Mouse (Mus musculus) layer of hippocampus, adult 11-12 months (tissue): ENCODE measurements at regions not wholly inside any gene's neighbourhood (a gene's known extent, or its start where the extent isn't known, plus 50 kb on each side); places are given as distances from the start of the nearest gene placed in this dataset.
"Not testable (repeated sequence)": the region's sequence is repeated elsewhere in the genome, so short reads cannot be mapped to it uniquely, and the experiment has no call there.

Experiments
- DNase-seq: peaks from one replicate; pipeline ENCODE4 v3.0.0; 2022; ENCODE audit warnings: low spot score

- DNase-seq: no peak
Observed at GRCm38 (mm10) chr1:42542846-42543549, 152.6 kb upstream of the Pou3f3 start.

GRCm38 (mm10) chr1:42546879-42547278, 148.7 kb upstream of the Pou3f3 start:
- DNase-seq: no peak

GRCm38 (mm10) chr1:42557301-42557700, 138.3 kb upstream of the Pou3f3 start:
- no peak for DNase-seq

DNA sequence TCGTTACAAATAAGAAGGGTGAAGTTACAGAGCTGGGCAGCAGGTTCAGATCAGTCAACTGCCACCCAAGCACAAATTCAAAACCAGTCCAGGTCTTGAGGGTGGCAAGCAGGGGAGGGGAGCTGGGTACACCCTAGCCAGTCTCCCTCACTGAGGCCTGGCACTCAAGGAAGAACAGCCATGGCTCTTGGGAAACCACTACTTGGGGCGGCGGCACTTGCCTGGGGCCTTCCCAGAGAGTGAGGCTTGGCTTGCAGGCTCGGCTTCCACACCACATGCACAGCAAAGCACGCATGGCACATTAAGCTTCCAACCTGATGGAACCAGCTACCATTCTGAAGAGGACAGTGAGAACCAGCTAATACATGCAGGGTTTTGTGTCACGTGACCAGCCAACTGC, 127.9 kb upstream of the Pou3f3 start:
- no peak for DNase-seq

DNA sequence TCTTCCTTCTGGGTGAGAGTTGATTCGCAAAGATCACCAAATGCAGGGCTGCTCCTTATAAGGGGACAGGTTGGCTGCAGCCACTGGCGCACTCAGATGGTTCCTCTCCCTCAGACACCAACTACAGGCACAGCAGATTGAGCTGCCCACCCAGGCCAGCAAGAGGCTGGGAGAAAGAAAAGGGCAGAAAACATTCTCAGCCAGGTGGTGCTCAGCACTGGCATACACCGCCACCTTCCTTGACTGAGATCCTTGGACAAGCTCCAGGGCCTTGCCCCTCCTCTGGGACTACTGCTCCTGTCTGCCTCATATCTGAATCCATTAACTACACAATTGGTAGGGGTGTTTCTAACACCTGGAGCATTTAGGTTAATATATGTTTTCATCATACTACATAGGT, 110.4 kb upstream of the Pou3f3 start:
- no peak for DNase-seq

- no peak for DNase-seq
Observed at GRCm38 (mm10) chr1:42588499-42588898, 107.1 kb upstream of the Pou3f3 start.

- DNase-seq: no peak
Observed at GRCm38 (mm10) chr1:42589442-42589841, 106.1 kb upstream of the Pou3f3 start.

DNA sequence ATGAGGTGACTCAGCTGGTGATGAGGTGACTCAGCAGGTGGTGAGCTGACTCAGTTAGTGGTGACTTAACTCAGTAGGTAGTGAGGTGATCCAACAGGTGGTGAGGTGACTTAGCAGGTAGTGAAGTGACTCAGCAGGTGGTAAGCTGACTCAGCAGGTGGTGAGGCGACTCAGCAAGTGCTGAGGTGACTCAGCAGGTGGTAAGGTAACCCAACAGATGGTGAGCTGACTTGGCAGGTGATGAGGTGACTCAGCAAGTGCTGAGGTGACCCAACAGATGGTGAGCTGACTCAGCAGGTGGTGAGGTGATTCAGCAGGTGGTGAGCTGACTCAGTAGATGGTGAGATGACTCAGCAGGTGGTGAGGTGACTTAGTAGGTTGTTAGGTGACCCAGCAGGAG, 103.7 kb upstream of the Pou3f3 start:
- DNase-seq: peak; percentile 10

DNA sequence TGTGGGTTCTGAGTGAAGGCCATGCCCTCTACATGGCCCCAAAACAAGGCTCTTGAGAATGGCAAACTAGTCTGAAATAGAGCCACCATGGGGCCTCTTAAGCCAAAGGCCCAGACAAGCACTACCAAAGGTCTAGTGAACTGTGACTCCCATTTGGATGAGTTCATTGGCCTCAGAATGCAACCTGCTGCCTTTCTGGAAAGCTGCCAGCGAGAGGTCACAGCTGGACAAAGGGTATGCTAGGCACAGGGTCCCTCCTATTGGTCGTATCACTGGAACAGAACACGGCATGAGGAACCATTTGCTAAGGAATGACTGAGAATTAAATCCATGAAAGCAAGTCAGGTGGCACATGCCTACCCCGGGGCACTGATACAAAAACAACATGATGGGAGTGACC, 98.5 kb upstream of the Pou3f3 start:
- no peak for DNase-seq

DNA sequence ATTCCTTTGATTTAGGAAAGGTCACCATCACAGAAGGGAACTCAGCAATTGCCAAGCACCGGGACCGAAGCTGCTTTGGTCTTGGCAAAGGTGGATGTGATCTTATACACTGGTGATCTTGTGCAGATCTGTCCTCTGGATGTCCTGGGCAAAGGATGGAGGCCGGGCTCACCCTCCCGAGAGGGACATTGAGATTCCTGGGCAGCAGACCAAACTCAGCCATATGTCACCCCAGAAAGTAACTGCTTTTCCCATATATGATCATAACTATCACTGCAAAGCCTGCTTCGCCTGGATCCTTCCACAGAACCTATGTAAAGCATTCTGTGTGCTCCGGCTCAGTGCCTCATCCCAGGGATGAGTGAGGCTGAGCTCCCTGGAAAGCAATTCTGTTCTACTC, 96.3 kb upstream of the Pou3f3 start:
- DNase-seq: no peak

DNA sequence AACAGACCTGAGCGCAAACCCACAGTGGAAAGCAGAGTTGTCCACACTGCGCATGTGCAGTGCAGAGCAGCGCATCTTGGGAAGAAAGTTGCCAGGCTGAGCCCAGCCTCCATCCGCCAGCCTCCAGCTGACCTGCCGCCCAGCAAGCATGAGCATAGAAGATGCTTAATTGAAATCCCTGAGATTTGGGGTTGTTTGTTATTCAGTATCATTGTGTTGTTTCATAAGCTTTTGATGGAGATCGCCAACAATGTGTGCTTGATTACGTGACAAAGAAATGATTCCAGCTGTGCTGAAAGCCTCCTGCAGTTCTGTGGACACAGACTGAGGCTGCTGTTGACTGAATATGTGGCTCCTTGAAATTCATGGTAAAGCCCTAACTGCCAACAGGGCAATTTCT, 89.3 kb upstream of the Pou3f3 start:
- DNase-seq: no peak

- DNase-seq: not testable (repeated sequence)
Observed at GRCm38 (mm10) chr1:42607466-42608043, 88.0 kb upstream of the Pou3f3 start.

DNA sequence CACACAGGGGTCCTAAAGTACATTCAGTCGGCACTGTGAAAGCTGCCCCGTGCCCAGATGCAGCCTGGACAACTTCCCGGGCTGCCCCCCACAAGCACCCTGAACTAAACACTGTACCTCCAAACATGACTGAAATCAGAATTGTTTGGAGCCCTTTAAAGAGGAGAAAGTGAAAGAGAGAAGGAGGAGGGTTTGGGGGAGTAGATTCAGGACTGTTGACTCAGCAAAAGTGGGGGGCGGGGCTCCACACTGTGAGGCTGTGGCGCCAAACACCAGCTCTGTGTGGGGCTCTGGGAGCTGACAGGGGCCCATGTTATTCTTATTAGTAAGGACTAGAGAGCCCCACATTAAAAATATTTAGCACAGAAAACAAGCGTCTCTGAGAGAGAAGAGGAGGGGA, 71.8 kb upstream of the Pou3f3 start:
- DNase-seq: no peak

- DNase-seq: no peak
Observed at GRCm38 (mm10) chr1:42628800-42629199, 66.8 kb upstream of the Pou3f3 start.

DNA sequence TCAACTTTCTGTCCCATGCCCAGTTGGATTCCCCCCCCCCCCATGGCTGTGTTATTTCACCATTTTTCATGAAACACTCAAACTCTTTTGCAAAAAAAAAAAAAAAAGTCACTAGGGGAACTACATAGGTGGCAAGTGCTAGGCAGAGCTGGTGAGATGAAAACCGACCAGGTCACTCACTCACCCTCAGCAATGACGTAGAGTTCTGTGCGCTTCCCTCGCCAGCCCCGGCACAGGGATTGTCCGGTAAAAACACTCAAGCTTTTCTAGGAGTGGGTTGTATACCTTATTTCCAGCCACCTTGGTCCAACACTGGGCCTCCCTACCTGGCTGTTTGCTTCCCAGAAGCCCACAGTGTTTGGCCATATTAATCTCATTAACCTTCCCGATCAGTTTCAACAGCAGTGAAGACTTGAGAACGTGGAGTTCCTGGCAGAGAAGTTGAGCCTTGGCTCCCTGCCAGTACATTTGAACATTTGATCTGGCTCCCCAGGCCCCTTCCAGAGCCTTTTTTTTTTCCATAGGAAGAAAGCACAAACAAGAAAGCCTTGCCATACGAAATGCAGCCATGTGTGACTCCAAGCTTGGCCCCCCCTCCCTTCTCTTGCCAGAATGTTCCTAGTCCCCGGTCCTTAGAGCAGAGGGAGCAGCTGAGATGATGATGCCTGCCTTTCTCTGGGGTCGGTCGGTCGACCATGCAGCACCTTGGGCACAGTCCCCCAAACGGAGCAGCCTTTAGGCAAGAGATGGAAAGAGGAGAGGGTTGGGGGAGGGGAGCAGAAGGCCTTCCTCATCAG, 65.9 kb upstream of the Pou3f3 start:
- no peak for DNase-seq

DNA sequence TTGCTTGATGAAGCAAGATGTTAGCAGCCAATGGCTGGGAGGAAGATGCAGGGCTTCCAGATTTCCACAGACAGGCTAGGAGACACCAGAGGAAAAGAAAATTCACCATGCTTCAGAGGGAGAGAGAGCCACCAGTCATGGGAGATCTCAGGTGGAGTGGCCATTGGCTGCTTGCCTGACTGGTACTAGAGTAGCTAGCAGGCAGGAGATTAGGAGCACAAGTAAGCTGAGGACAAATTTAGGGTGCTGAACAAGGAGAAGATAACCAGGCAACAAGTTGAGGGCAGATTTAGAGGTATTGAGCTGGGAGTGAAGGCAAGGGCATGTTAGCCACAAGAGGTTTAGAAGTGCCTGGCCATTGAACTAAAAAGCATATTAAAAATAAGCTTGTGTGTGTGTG, 63.3 kb upstream of the Pou3f3 start:
- DNase-seq: no peak

DNA sequence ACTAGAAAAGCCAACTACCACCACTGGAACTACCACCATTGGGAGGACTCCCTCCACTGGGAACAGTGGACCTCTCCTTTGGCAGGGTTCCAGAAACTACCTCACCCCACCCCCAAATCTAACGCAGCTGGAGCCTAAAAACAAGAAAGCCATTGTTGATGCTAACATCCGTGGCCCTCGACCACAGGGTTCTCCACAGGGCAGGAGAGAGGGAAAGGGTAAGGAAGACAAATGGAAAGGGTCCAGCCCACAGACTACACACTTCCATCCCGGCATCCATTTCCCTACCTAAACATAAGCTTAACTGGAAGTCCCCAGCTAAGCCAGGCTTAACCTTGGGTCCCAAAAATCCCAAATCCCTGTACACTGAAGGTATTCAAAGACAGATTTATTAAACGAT, 59.0 kb upstream of the Pou3f3 start:
- no peak for DNase-seq
